Mouse (Mus musculus): ENCODE data around the gene Zfp346. TPM values are rescaled to one million over a fixed set of nuclear protein-coding genes. Genes with fewer than 3 reads are reported as not detected.

Gene Zfp346
- polyA plus RNA-seq, 1 experiment from 2014 or later: 24.9 TPM

DNA sequence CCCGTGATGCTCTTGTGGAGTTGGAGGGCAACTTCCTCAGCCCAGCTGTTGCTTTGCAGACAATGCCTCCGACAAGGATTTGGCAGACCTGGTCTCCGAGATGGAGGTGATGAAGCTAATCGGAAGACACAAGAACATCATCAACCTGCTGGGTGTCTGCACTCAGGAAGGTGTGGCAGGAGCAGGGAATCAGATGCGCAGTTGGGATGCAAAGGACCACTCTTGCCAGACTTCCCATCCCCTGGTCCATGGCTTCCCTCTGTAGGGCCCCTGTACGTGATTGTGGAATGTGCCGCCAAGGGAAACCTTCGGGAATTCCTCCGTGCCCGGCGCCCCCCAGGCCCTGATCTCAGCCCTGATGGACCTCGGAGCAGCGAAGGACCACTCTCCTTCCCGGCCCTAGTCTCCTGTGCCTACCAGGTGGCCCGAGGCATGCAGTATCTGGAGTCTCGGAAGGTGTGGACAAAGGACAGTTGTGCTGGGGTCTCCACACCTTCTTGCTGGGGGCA, 60.8 kb downstream of the Zfp346 start:
- WGBS: 87% methylated on average over 16 of the region's 16 CpGs
- DNase-seq (ENCODE audit: low spot score): no peak
- Histone ChIP-seq H3K9me3 (no peaks in the 10 kb centered on the region), H3K4me1 (replicated peaks) (peaks cover 22% of the 10 kb centered on the region), H3K4me3 (no peak overlapping the region), H3K27me3 (ENCODE audit: insufficient read depth, poor library complexity, severe bottlenecking) (no peaks in the 10 kb centered on the region), H3K36me3 (no peaks in the 10 kb centered on the region), H3K27ac (no peak overlapping the region)

DNA sequence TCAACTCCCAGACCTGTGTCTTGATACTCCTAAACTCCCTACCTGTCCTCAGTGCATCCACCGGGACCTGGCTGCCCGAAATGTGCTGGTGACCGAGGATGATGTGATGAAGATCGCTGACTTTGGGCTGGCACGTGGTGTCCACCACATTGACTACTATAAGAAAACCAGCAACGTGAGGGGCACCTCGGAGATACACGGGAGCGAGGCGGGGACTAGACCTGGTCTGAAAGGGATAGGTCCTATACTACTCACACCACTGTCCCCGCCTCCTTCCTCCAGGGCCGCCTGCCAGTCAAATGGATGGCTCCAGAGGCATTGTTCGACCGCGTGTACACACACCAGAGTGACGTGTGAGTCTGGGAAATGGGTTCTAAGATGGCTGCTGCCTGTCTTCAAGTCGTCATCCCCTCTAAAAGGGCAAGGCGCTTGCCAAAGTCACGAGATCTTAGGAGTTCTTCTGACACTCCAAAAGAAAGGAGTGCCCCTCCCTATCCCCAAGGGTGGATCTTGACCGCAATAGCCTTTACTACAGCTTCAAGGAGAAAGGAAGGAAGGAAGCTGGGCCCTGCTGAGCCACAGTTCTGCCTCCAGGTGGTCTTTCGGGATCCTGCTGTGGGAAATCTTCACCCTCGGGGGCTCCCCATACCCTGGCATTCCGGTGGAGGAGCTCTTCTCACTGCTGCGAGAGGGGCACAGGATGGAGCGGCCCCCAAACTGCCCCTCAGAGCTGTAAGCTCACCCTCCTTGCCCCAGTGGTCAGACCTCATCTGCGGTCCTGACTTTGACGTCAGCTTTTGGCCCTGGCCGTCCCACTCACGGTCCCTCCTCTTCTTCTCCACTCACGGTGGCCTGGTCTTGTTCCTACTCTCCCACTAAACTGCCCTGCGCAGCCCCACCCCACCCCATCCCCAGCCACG, 62.0 kb downstream of the Zfp346 start:
- WGBS: 88% methylated on average over 32 of the region's 32 CpGs
- 0 out of 2 replicates have a peak overlapping the region, but pooled peaks have one; percentile 50 for H3K27ac ChIP-seq
- H3K27me3 ChIP-seq (ENCODE audit: insufficient read depth, poor library complexity, severe bottlenecking): no peaks in the 10 kb centered on the region
- H3K4me1 ChIP-seq (replicated peaks): peaks cover 33% of the 10 kb centered on the region
- H3K9me3 ChIP-seq: no peaks in the 10 kb centered on the region
- no peak overlapping the region for H3K4me3 ChIP-seq
- H3K36me3 ChIP-seq: no peaks in the 10 kb centered on the region
- no peak for DNase-seq (ENCODE audit: low spot score)

DNA sequence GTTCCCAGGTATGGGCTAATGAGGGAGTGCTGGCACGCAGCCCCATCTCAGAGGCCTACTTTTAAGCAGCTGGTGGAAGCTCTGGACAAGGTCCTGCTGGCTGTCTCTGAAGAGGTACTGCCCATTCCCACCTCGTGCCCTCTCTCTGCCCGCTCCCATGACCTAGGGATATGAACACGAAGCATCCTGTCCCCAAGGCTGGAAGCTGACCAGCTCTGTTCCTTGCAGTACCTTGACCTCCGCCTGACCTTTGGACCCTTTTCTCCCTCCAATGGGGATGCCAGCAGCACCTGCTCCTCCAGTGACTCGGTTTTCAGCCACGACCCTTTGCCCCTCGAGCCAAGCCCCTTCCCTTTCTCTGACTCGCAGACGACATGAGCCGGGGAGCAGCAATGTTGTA, 62.7 kb downstream of the Zfp346 start:
- WGBS: 81% methylated on average over 11 of the region's 11 CpGs
- no peaks in the 10 kb centered on the region for H3K36me3 ChIP-seq
- no peak for DNase-seq (ENCODE audit: low spot score)
- H3K4me3 ChIP-seq: no peak overlapping the region
- peaks cover 4% of the 10 kb centered on the region for H3K27me3 ChIP-seq (ENCODE audit: insufficient read depth, poor library complexity, severe bottlenecking)
- peak overlapping the region; percentile 50; the same call in 1 of the 2 replicates for H3K27ac ChIP-seq
- H3K4me1 ChIP-seq (replicated peaks): peaks cover 40% of the 10 kb centered on the region
- no peaks in the 10 kb centered on the region for H3K9me3 ChIP-seq

DNA sequence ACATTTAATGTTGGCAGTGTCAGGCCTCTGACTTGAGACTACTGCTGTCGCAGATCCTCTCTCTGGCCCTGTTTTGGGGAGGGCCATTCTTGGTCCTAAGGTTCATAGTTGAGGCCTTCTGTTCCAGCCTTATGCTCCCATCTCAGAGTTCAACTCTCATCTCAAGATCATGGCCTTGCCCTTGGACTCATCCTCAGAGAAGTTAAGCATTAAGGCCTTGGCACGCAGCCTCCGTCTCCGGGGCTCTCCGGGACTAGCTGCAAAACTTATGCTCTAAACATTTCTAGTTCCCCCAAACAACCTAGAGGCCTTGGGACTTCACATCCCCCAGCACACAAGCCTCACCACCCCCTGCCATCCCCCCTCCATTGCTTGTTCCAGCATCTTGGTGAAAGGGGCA, 63.1 kb downstream of the Zfp346 start:
- Histone ChIP-seq H3K9me3 (no peaks in the 10 kb centered on the region), H3K36me3 (no peaks in the 10 kb centered on the region), H3K27me3 (ENCODE audit: insufficient read depth, poor library complexity, severe bottlenecking) (peaks cover 6% of the 10 kb centered on the region), H3K27ac (peak overlapping the region; percentile 72), H3K4me1 (replicated peaks) (peaks cover 41% of the 10 kb centered on the region), H3K4me3 (no peak overlapping the region)
- no peak for DNase-seq (ENCODE audit: low spot score)
- WGBS: 98% methylated on average over 5 of the region's 5 CpGs

DNA sequence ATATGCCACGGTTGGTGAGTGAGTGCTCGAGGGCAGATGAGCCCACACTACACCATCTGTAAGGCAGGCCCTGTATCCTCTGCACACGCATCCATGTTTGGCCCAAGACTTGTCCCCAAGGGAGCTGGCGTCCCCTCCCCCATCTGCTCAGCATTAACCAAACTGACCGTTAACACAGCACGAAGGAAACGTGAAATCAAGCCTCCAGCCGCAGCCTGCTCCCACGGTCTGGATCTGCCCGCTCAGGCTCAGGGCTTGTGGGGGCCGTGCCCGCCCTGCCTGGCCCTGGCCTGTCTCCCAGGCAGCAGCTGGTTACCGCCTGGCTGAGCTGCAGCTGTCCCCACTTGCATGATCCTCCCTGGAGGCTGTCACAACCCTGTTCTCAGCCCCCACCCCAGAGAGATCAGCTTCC, 63.9 kb downstream of the Zfp346 start:
- WGBS: 61% methylated on average over 13 of the region's 13 CpGs
- Histone ChIP-seq H3K9me3 (no peaks in the 10 kb centered on the region), H3K27ac (peak overlapping the region; percentile 72), H3K4me1 (replicated peaks) (peaks cover 41% of the 10 kb centered on the region), H3K27me3 (ENCODE audit: insufficient read depth, poor library complexity, severe bottlenecking) (peaks cover 10% of the 10 kb centered on the region), H3K36me3 (no peaks in the 10 kb centered on the region), H3K4me3 (no peak overlapping the region)
- peak; percentile 44 for DNase-seq (ENCODE audit: low spot score)

DNA sequence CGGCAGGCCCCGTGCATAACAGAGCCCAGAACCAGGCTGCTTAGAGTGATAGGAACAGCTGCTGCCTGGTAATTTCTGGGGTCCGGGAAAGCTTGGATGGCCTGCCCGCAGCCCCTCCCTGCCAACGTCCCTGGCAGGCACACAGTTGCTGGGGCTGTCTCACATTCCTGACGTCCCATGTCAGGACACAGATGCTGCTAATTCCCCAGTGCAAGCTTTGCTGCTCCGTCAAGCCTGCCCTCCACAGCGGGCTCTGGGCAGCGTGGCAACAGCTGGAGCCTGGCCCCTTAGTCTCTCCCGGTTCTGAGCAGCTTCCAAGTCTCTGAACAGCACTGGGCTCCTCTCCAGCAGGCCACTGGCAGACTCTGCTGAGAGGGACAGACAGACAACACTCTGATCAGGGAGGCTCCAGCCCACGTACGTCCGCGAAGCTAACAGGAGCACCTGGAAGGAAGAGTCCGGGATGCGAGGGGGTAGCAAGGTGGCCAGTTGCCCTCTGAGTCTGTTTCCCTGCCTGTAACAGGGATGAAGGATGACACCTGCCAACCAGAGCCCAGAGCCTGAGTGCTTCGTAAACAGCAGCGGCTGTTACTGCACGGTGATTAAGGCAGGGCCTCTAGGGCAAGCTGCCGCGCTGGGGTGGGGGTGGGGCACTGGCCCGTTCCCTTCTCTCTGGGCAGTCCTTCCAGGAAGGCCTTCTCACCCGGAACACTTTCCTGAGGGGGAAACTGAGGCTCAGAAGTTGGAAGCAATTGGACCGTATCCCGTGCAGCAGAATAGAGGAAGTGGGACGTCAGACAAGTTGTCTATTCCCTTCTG, 66.6 kb downstream of the Zfp346 start:
- peaks cover 15% of the 10 kb centered on the region for H3K27me3 ChIP-seq (ENCODE audit: insufficient read depth, poor library complexity, severe bottlenecking)
- DNase-seq (ENCODE audit: low spot score): peak; percentile 52
- H3K9me3 ChIP-seq: no peaks in the 10 kb centered on the region
- H3K27ac ChIP-seq: peak overlapping the region; percentile 83
- WGBS: 16% methylated on average over 26 of the region's 26 CpGs
- no peaks in the 10 kb centered on the region for H3K36me3 ChIP-seq
- peak overlapping the region; percentile 36 for H3K4me3 ChIP-seq
- peaks cover 45% of the 10 kb centered on the region for H3K4me1 ChIP-seq (replicated peaks)

DNA sequence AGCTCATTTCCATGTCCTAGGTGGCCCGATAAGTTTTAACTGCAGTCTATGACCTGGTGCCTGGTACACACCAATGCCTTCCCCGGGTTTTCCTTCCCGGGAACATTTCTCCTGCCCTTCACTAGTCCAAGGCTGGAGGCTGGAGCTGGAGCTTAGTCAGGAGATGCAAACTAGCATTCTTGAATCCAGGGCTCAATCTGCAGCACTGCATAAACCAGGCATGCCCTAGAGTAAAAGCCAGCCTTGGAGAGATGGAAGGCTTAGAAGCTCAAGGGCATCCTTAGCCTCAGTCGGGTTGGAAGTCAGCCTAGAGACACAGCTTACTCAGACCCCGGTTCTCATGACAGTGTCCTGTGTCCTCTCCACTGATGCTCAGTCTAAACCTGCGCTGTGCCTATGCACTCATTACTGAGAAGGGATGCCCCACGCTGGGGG, 67.2 kb downstream of the Zfp346 start:
- Histone ChIP-seq H3K27ac (peak overlapping the region; percentile 50), H3K4me3 (peak overlapping the region; percentile 36), H3K27me3 (ENCODE audit: insufficient read depth, poor library complexity, severe bottlenecking) (peaks cover 15% of the 10 kb centered on the region), H3K9me3 (no peaks in the 10 kb centered on the region), H3K36me3 (no peaks in the 10 kb centered on the region), H3K4me1 (replicated peaks) (peaks cover 45% of the 10 kb centered on the region)
- 54% methylated on average over 7 of the region's 7 CpGs for WGBS
- no peak for DNase-seq (ENCODE audit: low spot score)

DNA sequence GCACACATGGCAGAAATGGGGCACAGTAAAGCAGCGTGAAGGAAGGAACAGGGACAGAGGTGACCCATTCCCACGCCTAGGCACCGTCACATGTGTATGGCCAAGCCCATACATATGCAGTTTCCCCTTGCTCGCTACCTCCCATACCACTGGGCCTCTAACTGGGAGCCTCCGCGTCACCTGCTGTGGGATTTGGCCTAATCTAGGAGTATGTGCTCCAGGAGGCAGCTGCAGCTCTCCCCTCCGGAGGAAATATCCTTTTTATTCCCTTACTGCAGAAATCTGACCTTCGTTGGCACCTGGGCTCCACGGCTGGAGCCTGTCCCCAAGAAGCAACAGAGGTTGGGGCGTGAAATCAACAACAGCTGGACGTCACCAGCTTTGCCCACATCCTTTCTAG, 69.2 kb downstream of the Zfp346 start:
- Histone ChIP-seq H3K4me1 (replicated peaks) (peaks cover 26% of the 10 kb centered on the region), H3K27me3 (ENCODE audit: insufficient read depth, poor library complexity, severe bottlenecking) (peaks cover 15% of the 10 kb centered on the region), H3K9me3 (no peaks in the 10 kb centered on the region), H3K27ac (no peak overlapping the region; the same call in 1 of the 2 replicates), H3K36me3 (no peaks in the 10 kb centered on the region), H3K4me3 (no peak overlapping the region)
- no peak for DNase-seq (ENCODE audit: low spot score)
- 76% methylated on average over 11 of the region's 11 CpGs for WGBS

DNA sequence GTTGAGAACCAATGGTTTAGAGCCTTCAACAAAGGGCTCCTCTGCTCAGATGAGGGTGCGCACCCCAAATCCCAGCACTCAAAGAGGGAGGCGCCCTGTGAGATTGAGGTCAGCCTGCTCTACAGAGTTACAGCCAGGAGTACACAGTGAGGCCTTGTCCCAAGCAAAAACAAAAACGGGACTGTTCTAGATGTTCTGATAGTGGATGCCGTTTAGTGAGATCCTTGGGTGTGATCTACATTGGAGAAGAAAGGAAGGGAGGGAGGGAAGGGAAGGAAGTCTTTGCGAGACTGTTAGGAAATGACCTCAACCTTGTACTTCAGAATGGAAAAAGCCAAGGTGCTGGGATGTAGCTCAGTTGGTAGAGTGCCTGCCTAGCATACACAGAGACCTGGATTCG, 71.2 kb downstream of the Zfp346 start:
- H3K27ac ChIP-seq: no peak overlapping the region
- DNase-seq (ENCODE audit: low spot score): no peak
- no peak overlapping the region for H3K4me3 ChIP-seq
- H3K27me3 ChIP-seq (ENCODE audit: insufficient read depth, poor library complexity, severe bottlenecking): peaks cover 15% of the 10 kb centered on the region
- peaks cover 20% of the 10 kb centered on the region for H3K4me1 ChIP-seq (replicated peaks)
- H3K36me3 ChIP-seq: no peaks in the 10 kb centered on the region
- WGBS: 91% methylated on average over 6 of the region's 6 CpGs
- no peaks in the 10 kb centered on the region for H3K9me3 ChIP-seq

DNA sequence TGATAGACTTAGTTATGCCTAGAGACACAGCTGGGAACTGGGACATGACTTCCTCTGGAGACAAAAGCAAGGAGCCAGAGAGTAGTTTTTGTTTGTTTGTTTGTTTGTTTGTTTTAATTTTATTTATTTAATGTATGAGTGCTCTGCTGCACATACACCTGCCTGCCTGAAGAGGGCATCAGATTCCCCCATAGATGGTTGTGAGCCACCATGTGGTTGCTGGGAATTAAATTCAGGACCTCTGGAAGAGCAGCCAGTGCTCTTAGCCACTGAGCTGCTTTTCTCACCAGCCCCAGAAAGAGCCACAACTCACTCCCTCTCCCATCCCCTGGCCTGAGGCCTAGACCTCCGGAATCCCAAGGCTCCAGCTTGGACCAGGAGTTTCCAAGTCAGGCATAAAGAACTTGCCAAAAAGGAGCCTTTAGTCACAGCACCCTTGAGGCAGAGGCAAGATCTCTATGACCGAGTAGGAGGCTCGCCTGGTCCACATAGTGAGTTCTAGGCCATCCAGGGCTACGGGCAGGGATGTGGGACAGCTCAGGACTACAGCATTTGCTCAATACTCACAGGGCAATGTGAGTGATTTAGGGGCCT, 72.9 kb downstream of the Zfp346 start:
- peaks cover 11% of the 10 kb centered on the region; the same call in 1 of the 2 replicates for H3K4me1 ChIP-seq (replicated peaks)
- H3K36me3 ChIP-seq: no peaks in the 10 kb centered on the region
- no peaks in the 10 kb centered on the region for H3K9me3 ChIP-seq
- DNase-seq (ENCODE audit: low spot score): no peak
- H3K27ac ChIP-seq: no peak overlapping the region
- 63% methylated on average over 4 of the region's 4 CpGs for WGBS
- H3K4me3 ChIP-seq: no peak overlapping the region
- H3K27me3 ChIP-seq (ENCODE audit: insufficient read depth, poor library complexity, severe bottlenecking): peaks cover 10% of the 10 kb centered on the region; the same call in 1 of the 2 replicates

DNA sequence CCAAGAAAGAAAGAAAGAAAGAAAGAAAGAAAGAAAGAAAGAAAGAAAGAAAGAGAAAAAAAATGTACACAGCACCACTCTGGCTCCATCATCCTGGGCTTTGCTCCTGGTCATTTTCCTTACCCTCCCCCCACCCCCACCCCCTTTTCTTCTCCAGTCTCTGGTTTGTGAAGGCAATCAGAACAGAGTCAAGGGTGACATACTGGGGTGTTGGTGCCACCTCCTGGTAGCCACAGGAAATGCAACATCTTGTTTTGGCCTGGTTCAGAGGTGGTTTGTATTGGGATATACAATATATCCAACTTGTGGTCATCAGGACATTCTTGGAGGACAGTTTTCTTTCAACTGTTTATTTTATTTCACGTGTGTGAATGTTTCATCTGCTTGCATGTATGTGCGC, 73.4 kb downstream of the Zfp346 start:
- H3K4me1 ChIP-seq (replicated peaks): peaks cover 11% of the 10 kb centered on the region; the same call in 1 of the 2 replicates
- H3K4me3 ChIP-seq: no peak overlapping the region
- peak; percentile 79 for DNase-seq (ENCODE audit: low spot score)
- WGBS: 35% methylated on average over 2 of the region's 2 CpGs
- peaks cover 10% of the 10 kb centered on the region; the same call in 1 of the 2 replicates for H3K27me3 ChIP-seq (ENCODE audit: insufficient read depth, poor library complexity, severe bottlenecking)
- no peak overlapping the region for H3K27ac ChIP-seq
- H3K9me3 ChIP-seq: no peaks in the 10 kb centered on the region
- H3K36me3 ChIP-seq: no peaks in the 10 kb centered on the region

DNA sequence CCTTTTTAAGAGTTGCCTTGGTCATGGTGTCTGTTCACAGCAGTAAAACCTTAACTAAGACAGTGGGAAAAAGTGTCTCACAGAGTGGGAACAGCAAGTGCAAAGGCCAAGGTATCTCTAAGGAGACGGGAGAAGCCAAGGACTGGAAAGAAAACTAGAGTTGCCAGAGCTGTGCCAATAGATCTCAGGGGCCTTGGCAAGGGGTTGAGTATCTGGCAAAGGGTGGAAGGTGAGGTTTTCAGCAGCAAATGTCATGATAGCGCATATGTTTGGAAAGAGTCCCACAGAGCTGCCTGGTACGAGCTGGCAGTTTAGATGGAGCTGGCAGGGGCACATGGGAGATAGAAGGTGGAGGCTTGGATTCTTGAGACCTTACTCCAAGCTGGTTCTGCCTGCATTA, 74.5 kb downstream of the Zfp346 start:
- Histone ChIP-seq H3K36me3 (no peaks in the 10 kb centered on the region), H3K27ac (no peak overlapping the region), H3K4me1 (replicated peaks) (peaks cover 7% of the 10 kb centered on the region; the same call in 1 of the 2 replicates), H3K9me3 (no peaks in the 10 kb centered on the region), H3K27me3 (ENCODE audit: insufficient read depth, poor library complexity, severe bottlenecking) (no peaks in the 10 kb centered on the region), H3K4me3 (no peak overlapping the region)
- no peak for DNase-seq (ENCODE audit: low spot score)
- 90% methylated on average over 3 of the region's 3 CpGs for WGBS

All from hindbrain, embryonic 10.5 days (tissue).